Comparison of ENCODE assay signal across 23 mouse cellular contexts in genomic region chr11:61004046-61004445, GRCm38 (mm10). TPM values are rescaled to one million over a fixed set of nuclear protein-coding genes. Genes with fewer than 3 reads are reported as not detected.
DNase-seq lines count a peak whose midpoint lies in the region; ATAC-seq lines count a peak whose summit lies in the region.
"Had no signal": no experiment of that assay in that cellular context is flagged by ENCODE, and none has a peak within 500 bp of the region (broad histone marks: within the 10 kb centered on the region; RNA-seq: fewer than 3 reads in every experiment).

No protein-coding gene starts in this region.

- H3K36me3 ChIP-seq in midbrain, embryonic 10.5 days = no peaks in the 10 kb centered on the region
- no peaks in the 10 kb centered on the region for H3K36me3 ChIP-seq in midbrain, embryonic 14.5 days (ENCODE audit: control insufficient read depth, insufficient read depth, low read length)
- H3K36me3 ChIP-seq in stomach, embryonic 15.5 days = no peaks in the 10 kb centered on the region
- H3K36me3 ChIP-seq: heart, embryonic 10.5 days; kidney, embryonic 15.5 days; limb, embryonic 12.5 days had no signal

- no peak overlapping the region for H3K9ac ChIP-seq in midbrain, embryonic 14.5 days (replicated peaks; ENCODE audit: low read length)
- no peak overlapping the region for H3K9ac ChIP-seq in stomach, embryonic 15.5 days
- H3K9ac ChIP-seq: forebrain, embryonic 13.5 days; kidney, embryonic 15.5 days; limb, embryonic 12.5 days; liver, embryonic 14.5 days had no signal

- H3K4me2 ChIP-seq in midbrain, embryonic 14.5 days (ENCODE audit: low read length) = no peak overlapping the region
- no peak overlapping the region for H3K4me2 ChIP-seq in stomach, embryonic 15.5 days
- H3K4me2 ChIP-seq: forebrain, embryonic 13.5 days; kidney, embryonic 15.5 days; limb, embryonic 12.5 days had no signal

- H3K27me3 ChIP-seq in midbrain, embryonic 10.5 days (ENCODE audit: low read depth, poor library complexity, severe bottlenecking) = no peaks in the 10 kb centered on the region
- H3K27me3 ChIP-seq in midbrain, embryonic 14.5 days (ENCODE audit: control insufficient read depth, insufficient read depth, low read length) = no peaks in the 10 kb centered on the region
- H3K27me3 ChIP-seq in stomach, embryonic 15.5 days (replicated peaks) = no peaks in the 10 kb centered on the region
- H3K27me3 ChIP-seq: forebrain, embryonic 13.5 days; kidney, embryonic 15.5 days; limb, embryonic 12.5 days had no signal

- no peak for DNase-seq in midbrain, embryonic 10.5 days (ENCODE audit: low spot score)
- DNase-seq in midbrain, embryonic 14.5 days = no peak
- peak; percentile 27 for DNase-seq in R1 (ENCODE audit: low read depth, low spot score)
- peak; percentile 41 for DNase-seq in embryo, embryonic 9.5 days (ENCODE audit: extremely low spot score)
- no peak for DNase-seq in cerebellum, adult 9-11 months
- DNase-seq in left cerebral cortex, adult 18-20 months (ENCODE audit: low spot score in 2 of 2) = no peak
- DNase-seq: adrenal gland, adult 2 months; cerebellum, adult 11-12 months; gastrocnemius, postnatal 25 days; heart, postnatal 10 days; layer of hippocampus, postnatal 36 days; right cerebral cortex, postnatal 25 days had no signal

- H3K27ac ChIP-seq in midbrain, embryonic 10.5 days (replicated peaks) = peak overlapping the region; percentile 23
- no peak overlapping the region for H3K27ac ChIP-seq in midbrain, embryonic 14.5 days (replicated peaks; ENCODE audit: low read depth, low read length)
- no peak overlapping the region for H3K27ac ChIP-seq in stomach, embryonic 15.5 days
- H3K27ac ChIP-seq: forebrain, embryonic 13.5 days; kidney, embryonic 15.5 days; limb, embryonic 12.5 days; liver, embryonic 14.5 days had no signal

- H3K4me1 ChIP-seq in midbrain, embryonic 10.5 days = peaks cover 29% of the 10 kb centered on the region
- H3K4me1 ChIP-seq in midbrain, embryonic 14.5 days (ENCODE audit: control insufficient read depth, insufficient read depth, low read length) = 0 out of 2 replicates have a peak, but pooled peaks cover 5% of the 10 kb centered on the region
- no peaks in the 10 kb centered on the region for H3K4me1 ChIP-seq in stomach, embryonic 15.5 days

- WGBS in midbrain, embryonic 10.5 days = 64% methylated on average over 4 of the region's 4 CpGs
- WGBS in midbrain, embryonic 14.5 days = 66% methylated on average over 4 of the region's 4 CpGs
- 33% methylated on average over 4 of the region's 4 CpGs for WGBS in stomach, embryonic 15.5 days

- no peak overlapping the region for H3K4me3 ChIP-seq in midbrain, embryonic 10.5 days
- no peak overlapping the region for H3K4me3 ChIP-seq in midbrain, embryonic 14.5 days (replicated peaks; ENCODE audit: low read depth, low read length)
- no peak overlapping the region for H3K4me3 ChIP-seq in stomach, embryonic 15.5 days (replicated peaks)
- H3K4me3 ChIP-seq: forebrain, embryonic 13.5 days; heart, embryonic 10.5 days; kidney, embryonic 15.5 days; limb, embryonic 12.5 days had no signal

- ATAC-seq in midbrain, embryonic 14.5 days (ENCODE audit: low FRiP score, low TSS enrichment) = no peak
- ATAC-seq in stomach, embryonic 15.5 days (ENCODE audit: insufficient read depth, low FRiP score, low read depth) = peak; percentile 21; the same call in 1 of the 2 replicates
- ATAC-seq: forebrain, embryonic 13.5 days; lung, postnatal 0 days; midbrain, embryonic 16.5 days had no signal

- no peaks in the 10 kb centered on the region for H3K9me3 ChIP-seq in midbrain, embryonic 10.5 days (replicated peaks)
- no peaks in the 10 kb centered on the region for H3K9me3 ChIP-seq in midbrain, embryonic 14.5 days (ENCODE audit: control insufficient read depth, low read length)
- no peaks in the 10 kb centered on the region for H3K9me3 ChIP-seq in stomach, embryonic 15.5 days
- H3K9me3 ChIP-seq: forebrain, embryonic 13.5 days; heart, embryonic 10.5 days; kidney, embryonic 15.5 days; limb, embryonic 12.5 days had no signal

RNA-seq across cellular contexts. Expression of gene Kcnj12, which starts 18.3 kb away (rescaled TPM):
- polyA plus RNA-seq in midbrain, embryonic 10.5 days (2016; fragmentation: Nextera tagmentation; extraction: Ambion mirVana) = 0.53 and 0.62 TPM in 2 replicates
- 2.8 and 2.9 TPM in 2 replicates for polyA plus RNA-seq in midbrain, embryonic 14.5 days (2014; fragmentation: Nextera tagmentation; extraction: Ambion mirVana)
- polyA plus RNA-seq in stomach, embryonic 15.5 days (2015; fragmentation: Nextera tagmentation; extraction: Ambion mirVana) = 1.7 TPM in 2 replicates
- total RNA-seq in left cerebral cortex, adult 18-20 months (2021) = 10 to 100 TPM; 18.9 to 19.0 TPM
- total RNA-seq: common myeloid progenitor, adult 5-6 weeks; megakaryocyte progenitor cell, adult 5-6 weeks; MEL had no signal

Comparison
In these comparisons a context has a peak if more than half of its experiments do, and no peak if none do; other contexts are left out.
1. DNase-seq: peak in R1 (single experiment) and embryo, embryonic 9.5 days (single experiment); none in midbrain, embryonic 10.5 days (single experiment), midbrain, embryonic 14.5 days (single experiment), cerebellum, adult 9-11 months (single experiment) and left cerebral cortex, adult 18-20 months (0 of 2).